Mouse (Mus musculus) urinary bladder, postnatal 0 days (tissue): ENCODE data around the gene Gm3002. TPM values are rescaled to one million over a fixed set of nuclear protein-coding genes. Genes with fewer than 3 reads are reported as not detected.

ENCODE experiments used
- polyA plus RNA-seq: library from polyadenylated mRNA; unstranded; fragments of >200 nt; fragmentation: Nextera tagmentation; extraction: Ambion mirVana; gene quantifications from 2 replicates; pipeline ENCODE4 v1.2.1, GENCODE M21; 2015

The Gm3002 gene
- 0.25 and 0.26 TPM in 2 replicates for polyA plus RNA-seq

GRCm38 (mm10) chr14:3809774-3810173 lies at the start of gene Gm3002:
TSS of gene Gm3002 (plus strand) at chr14:3810074.

DNA sequence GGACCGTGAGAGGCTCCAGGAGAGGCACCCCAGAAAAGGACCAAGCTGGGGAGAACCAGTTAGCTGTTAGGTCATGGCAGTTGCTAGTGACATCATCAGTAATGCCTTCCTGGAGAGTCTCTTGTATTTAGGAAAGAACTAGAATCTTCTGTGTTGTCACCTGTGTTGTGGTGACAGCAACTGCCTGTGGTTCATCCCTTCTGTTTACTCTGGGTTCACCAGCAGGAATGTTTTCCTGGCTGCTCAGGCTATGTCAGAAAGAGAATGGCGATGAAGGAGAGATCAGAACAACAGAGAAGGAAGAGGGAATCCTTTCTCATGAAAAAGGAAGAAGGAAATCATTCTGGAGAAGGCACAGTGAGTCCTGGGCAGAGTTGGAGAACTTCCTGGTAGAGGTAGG lies 36.1 kb downstream of the Gm3002 start, which contains the start of gene Gm3033:
Gm3033 (plus strand) TSS at position 301 of the 400 bp plus-strand sequence.

GRCm38 (mm10) chr14:3883872-3884271 lies 74.0 kb downstream of the Gm3002 start, which contains the start of gene Gm2916:
TSS of gene Gm2916 (plus strand) at chr14:3884172.

DNA sequence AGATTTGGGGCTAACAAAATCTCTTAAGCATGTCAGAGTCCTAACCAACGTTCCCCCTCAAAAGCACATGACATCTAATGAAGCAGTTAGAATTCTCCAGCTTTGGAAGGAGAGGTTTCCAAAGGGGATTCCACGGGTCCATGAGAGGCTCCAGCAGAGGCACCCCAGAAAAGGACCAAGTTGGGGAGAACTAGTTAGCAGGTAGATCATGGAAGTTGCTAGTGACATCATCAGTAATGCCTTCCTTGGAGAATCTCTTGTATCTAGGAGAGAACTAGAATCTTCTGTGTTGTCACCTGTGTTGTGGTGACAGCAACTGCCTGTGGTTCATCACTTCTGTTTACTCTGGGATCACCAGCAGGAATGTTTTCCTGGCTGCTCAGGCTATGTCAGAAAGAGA lies 121.6 kb downstream of the Gm3002 start, which contains the start of gene Gm3029:
Gm3029 (plus strand) TSS at position 301 of the 400 bp plus-strand sequence.

DNA sequence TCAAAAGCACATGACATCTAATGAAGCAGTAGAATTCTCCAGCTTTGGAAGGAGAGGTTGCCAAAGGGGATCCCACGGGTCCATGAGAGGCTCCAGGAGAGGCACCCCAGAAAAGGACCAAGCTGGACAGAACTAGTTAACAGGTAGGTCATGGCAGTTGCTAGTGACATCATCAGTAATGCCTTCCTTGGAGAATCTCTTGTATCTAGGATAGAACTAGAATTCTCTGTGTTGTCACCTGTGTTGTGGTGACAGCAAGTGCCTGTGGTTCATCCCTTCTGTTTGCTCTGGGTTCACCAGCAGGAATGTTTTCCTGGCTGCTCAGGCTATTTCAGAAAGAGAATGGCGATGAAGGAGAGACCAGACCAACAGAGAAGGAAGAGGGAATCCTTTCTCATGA lies 153.4 kb downstream of the Gm3002 start, which contains the start of gene Gm3095:
Gm3095 (plus strand) TSS at position 301 of the 400 bp plus-strand sequence.

DNA sequence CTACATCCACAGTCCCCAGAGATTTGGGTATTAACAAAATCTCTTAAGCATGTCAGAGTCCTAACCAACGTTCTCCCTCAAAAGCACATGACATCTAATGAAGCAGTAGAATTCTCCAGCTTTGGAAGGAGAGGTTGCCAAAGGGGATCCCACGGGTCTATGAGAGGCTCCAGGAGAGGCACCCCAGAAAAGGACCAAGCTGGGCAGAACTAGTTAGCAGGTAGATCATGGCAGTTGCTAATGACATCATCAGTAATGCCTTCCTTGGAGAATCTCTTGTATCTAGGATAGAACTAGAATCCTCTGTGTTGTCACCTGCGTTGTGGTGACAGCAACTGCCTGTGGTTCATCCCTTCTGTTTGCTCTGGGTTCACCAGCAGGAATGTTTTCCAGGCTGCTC lies 188.2 kb downstream of the Gm3002 start, which contains the start of gene Gm3099:
Gm3099 (plus strand) TSS at position 301 of the 400 bp plus-strand sequence.

Other genes with a start within 250 kb of the Gm3002 start
- gene Gm3012, start 175.6 kb upstream of the Gm3002 start, polyA plus RNA-seq, result not detected in 2 replicates
- 1.1 and 1.5 TPM in 2 replicates for gene Gm3020, start 158.0 kb upstream of the Gm3002 start, polyA plus RNA-seq
- not detected in 2 replicates for gene Gm3043, start 121.3 kb upstream of the Gm3002 start, polyA plus RNA-seq
- not detected in 2 replicates for gene Gm3033, start 36.2 kb downstream of the Gm3002 start, polyA plus RNA-seq
- gene Gm2916, start 74.1 kb downstream of the Gm3002 start, polyA plus RNA-seq, result not detected in 2 replicates
- gene Gm3029, start 121.7 kb downstream of the Gm3002 start, polyA plus RNA-seq, result 0.13 TPM in 1 of 2 replicates, not detected in the other
- gene Gm3095, start 153.5 kb downstream of the Gm3002 start, polyA plus RNA-seq, result 0.17 TPM in 1 of 2 replicates, not detected in the other
- gene Gm3099, start 188.3 kb downstream of the Gm3002 start, polyA plus RNA-seq, result not detected in 2 replicates
- gene Gm5796, start 213.9 kb downstream of the Gm3002 start, polyA plus RNA-seq, result 0.13 and 0.40 TPM in 2 replicates